Mouse (Mus musculus) A20 (cell line): ENCODE measurements around the gene Cachd1.

Experiments used
- DNase-seq: peaks from one replicate; pipeline ENCODE4 v3.0.0-alpha.2; 2011; ENCODE audit warnings: low read depth, low spot score

Cachd1 gene

DNA sequence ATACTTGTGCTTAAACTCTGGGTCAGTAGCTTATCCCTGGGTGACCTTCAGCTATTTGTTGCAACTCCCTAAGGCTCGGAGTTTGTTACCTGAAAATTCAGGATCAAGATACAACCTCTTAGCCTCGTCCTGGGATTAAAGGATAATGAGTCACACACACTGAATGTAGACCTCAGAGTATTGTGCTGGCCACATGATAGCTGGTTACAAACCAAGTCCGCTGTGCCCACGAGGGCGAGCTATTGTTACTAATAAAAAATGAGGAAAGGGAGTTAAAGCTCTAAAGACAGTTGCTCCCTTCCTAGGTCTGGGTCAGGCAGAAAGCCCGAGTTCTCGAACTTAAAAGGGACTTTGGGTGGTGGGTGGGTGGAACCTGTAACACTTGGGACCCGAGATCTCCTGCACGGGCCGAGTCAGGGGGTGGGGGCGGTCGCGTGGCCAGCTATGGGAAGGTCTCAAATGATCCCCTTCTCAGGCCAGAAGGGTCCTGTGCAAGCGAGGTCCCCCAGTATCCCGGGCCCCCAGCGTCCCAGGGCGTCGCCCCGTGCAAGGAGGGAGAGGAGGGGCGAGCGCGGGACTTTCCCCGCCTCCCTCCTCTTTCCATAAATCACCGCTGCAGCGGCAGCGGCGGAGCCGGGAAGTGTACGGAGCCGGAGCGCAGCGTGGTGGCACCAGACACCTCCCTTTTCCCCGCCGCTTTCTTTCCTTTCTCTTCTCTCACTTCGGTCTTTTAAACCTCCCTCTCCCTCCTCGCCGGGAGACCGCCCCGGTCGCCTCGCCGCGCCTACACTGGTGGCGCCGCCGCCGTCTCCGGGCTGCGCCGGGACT lies at the start of gene Cachd1:
Gene Cachd1, plus strand, starts transcription at position 633 of the 828 bp plus-strand sequence.
- DNase-seq, result no peak

DNA sequence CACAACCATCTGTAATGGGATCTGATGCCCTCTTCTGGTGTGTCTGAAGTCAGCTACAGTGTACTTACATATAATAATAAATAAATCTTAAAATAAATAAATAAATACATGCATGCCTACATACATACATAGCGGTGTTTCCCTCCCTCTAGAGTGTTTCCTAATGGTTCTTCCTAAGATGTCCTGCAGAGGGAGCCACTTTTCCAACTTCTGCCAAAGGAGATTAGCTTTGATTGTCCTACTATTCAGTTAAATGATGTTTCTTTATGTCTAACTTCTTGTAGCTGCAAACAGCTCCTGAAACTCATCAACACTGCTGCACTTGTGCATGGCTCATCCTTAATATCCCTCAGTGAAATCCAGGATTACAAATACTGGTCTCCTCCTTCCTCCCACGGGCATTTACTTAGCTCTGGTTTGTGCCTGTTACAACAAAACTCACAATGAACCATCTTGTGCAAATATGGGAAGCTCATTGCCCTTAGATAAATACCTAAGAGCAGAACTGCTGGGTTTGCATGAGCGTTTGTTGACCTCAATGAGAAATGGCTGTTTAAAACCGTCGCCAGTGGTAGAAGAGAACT lies 47.5 kb upstream of the Cachd1 start:
- DNase-seq, result no peak

DNA sequence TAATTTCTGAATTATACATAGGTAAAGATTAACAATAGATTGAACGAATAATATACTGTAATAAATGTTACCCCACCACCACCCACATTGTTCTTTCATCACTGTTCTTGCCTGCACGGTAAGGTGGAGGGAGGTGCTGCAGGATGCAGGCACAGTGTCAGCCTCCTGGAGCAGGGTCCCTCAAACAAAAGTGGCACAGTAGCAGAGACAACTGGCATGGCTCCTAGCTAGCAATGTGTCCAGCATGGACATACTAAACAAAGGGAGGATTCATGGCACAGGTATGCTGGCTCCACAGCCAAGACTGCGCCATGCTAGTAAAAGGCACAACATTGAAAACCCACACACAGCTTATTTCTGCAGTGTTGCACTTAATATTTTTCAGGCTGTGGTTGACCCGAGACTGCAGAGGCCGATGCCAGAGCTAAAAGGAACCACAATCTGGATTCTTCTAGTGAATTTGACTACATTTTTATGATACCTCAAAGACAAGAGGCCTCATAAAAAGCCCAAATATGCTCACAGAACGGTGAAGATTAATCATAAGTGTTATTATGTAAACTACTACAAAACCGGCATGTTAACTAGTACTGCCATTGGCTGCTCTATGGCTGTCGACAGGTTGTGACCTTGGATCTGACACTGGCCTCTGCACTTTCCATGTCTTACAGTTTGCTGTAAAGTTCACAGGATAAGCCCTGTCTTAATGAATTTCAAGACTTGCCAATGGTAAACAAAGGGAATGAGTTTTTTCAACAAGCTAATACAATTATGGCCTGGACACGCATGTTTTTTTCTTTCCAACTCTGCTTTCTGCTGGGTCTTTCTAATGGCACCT lies 41.2 kb upstream of the Cachd1 start:
- no peak for DNase-seq

DNA sequence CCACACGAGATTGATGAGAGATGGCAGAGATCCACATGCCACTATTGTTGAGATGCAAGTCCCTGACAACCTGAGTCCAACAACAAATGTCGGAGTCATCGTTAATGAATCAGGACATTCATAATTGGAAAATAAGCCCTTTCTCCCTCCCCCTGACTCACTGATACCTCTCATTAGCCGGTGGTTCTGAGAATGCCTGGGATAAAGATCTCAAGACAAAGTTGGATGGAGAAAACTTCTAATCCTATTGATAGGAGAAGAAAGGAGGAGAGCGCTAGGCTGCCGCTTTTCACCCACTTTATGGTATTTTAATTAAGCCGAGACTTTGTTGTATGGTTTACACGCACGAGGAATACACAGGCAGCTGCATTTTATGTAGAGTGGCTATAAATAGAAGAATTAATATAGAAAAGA lies 40.5 kb upstream of the Cachd1 start:
- DNase-seq, result no peak

DNA sequence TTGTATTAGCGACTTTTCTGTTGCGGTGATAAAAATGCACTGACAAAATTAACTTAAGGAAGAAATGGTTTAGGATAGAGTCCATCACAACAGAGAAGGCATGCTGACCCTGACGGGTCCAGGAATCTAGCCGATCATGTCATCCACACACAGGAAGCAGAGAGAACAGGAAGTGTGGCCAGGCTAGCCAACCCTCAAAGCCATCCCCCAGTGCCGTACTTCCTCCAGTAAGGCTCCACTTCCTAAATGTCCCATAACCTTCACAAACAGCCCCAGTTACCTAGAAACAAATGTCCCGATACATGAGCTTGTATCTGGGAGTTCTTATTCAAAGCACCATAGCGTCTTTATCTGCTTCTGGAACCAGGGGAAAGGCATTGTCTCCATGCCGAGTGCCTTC lies 32.9 kb upstream of the Cachd1 start:
- DNase-seq, result no peak

DNA sequence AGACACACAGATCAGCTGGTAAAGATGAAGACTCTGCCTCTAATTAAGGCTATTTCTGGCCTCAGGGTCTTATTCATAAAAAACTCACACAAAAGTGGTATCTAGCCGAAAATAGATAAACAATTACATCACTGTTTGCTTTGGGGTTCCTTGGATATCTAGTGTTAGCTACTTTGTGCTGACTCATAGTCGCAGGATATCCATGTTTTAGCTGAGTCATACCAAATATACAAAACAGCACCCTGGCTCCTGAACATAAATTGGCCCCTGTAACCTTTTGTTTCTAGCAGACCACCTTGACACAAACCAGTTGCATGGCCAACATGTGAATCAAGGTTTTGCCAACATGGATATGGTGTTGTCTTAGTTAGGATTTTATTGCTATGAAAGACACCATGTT lies 24.2 kb upstream of the Cachd1 start:
- no peak for DNase-seq

DNA sequence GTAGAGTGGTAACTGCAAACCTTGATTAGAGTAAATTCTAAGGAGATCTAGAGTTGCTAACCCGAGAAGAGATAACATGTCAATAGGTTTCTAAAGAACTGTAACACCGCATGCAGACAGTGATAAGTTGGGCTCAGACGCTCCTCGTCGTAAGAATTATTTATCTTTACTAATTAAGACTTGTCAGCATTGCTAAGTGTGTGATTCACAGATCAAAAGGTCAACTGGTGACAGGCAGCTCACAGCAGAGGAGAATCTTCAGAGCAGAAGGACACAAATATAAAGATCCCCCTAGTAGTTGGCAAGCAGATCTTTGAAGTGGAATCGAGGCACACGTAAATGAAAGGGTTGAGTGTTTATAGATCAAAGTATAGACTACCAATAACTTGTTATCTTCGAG lies 20.8 kb upstream of the Cachd1 start:
- no peak for DNase-seq

DNA sequence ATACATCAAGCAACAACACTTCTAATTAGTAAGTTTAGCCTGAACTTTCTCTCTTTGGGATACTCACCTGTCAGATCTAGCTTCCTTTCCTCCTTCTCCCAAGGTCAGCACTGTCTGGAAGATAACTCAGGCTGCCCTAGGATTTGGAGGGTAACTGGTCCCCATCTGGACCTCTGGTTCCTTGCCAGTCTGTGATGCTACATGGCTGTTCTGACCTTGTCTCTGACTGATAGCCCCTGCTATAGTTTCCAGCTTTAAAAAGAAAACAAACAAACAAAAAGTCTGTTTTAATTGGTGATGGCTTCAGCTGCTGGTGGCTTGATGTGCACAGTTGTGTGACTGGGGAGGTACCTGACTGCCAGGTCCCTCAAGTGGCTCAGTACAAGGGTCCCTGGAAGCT lies 20.0 kb upstream of the Cachd1 start:
- DNase-seq, result no peak

DNA sequence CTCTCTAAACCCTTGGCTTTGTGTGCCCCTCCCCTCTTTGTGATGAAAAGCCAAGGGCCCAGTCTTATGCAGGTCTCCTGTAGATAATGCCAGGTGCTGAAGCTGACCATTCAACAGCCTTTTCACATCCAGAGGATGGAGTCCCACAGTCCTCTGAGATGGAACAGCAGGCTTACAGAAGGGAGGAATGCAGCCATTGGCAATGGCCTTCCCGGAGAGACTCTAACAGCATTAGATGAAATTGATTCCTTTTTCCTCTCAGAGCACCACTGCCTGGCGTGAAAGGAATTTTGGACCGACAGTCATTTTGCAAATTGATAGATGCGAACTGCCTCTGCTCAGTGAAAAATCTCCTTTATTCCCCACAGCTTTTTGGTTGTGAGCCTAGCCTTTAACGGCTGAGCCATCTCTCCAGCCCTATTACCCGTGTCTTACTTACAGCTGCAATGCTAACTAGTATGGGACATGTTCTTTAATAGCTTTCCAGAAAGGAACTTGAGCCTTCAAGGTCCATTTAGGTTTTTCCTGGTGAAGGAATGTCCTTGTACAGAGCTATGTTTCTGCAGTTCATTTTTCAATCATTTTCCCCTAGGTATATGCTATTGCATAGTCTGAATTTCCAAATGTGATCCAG lies 18.1 kb upstream of the Cachd1 start:
- no peak for DNase-seq

DNA sequence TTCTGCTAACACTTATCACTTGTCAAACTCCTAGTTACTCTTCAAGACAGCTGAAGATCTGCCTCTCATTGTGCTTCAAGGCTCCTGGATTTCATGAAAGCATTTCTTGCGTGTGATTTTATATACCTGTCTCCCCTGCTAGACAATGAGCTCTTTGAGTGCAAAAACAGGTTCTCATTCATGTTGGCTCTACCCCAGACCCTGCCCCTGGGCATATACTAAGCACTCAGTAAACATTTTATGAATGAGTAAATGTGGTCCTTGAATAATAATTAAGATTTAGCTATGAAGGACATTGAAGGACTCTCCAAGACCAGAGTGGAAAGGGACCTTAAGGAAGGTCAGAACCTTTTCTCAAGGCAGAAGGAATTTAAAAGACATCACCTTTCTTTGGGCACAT lies 16.9 kb upstream of the Cachd1 start:
- DNase-seq, result no peak

DNA sequence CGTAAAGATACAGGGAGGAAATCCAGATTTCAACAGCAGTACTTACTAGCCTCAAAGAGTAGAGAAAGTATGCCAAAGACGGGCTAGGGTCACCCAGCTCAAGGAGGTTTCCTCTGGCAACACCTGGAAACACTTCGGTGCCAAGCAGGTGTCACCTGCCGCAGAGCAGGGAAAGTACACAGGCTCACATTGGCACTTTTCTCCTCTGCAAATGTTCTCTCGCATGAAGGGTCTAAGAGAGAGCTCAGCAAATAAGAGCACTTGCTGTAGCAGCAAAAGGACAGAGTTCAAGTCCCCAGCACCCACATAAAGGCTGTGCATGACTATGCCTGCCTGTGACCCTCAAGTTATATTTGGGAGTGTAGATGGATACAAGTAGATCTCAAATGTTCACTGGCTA lies 16.1 kb upstream of the Cachd1 start:
- no peak for DNase-seq

DNA sequence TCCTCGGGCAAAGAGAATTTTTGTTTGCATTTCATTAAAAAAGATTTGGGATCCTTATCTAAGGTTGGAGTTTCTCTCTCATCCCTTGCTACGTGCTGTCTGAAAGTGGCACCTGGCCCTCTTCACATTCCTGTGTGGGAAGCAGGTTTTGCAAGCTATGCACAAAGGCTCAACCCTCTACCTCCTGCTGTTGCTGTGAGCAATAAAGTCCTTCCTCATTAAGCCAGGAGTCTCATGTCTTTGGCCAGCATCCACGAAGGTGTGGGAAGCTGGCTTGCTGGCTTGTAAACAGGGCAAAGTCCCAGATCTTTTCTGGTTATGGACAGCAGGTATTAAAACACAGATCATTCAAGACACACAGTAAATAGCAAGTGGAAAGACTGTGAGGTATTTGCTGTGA lies 7.9 kb upstream of the Cachd1 start:
- DNase-seq, result no peak

DNA sequence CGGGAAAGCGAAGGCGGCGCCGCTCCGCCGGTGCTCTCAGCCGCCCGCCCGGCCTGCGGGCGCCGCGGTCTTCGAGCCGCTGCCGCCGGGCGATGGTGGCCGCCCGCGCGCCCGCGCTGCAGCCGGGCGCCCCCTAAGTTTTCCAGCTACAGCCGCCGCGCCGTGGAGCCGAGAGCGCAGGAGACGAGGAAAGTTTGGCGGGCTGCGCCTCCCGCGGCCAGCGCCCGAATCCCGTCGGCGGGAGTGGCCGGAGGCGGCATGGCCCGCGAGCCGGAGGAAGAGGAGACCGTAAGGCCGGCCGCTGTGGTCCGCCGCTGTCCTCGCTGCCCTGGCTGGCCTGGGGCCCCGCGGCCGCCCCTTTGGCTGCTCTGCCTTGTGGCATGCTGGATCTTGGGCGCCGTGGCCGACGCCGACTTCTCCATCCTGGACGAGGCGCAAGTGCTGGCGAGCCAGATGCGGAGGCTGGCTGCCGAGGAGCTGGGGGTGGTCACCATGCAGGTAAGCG lies 448 bp downstream of the Cachd1 start:
- no peak for DNase-seq

DNA sequence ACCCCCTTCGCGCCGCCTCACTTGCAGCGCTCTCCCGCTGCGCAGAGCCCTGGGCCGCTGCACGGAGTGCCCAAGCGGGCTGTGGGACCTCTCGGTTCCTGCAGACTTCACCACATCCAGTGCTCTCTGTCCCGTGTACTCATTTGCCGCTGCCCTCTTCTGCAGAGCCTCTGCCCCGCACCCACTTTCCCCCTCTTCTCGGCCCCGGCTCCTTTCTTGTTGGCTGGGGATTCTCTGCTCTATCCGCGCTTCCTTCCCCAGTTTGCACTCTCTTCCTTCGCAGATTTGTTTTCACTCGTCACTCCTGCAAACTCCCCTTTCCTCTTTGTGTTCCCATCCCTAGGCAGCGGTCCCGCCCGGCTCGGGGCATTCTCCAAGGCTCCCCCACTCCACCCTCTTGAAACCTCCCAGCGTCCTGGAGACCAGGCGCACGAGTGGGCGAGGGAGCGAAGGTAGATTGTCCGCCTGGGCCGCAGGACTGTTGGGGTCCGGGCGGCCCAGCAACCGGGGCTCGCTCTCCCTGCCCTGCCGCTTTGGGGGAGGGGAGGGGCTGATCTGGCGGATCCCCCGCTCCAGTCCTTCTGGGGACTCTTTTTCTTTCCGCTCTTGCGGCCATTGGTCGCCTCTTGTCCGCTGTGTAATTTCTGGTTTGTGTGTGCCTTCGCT lies 1.0 kb downstream of the Cachd1 start:
- DNase-seq, result no peak

DNA sequence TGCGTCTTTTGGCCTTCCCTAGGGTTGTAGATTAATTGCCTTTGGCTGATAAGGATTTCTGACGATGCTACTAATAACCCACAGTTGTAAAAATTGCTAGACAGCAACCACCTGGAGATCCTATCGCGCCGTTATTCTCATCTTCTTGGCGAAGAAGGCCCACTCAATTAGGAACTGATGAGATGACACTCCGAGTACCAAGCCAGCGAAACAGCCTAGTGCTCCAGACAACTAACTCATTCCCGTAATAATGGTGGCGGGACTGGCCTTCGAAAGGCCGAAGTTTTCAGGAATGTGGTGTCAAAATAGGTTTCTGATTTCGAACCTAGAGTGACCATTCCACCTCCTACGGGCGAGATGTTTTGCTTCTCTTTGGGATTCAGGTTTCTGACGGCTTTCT lies 1.6 kb downstream of the Cachd1 start:
- DNase-seq, result no peak

DNA sequence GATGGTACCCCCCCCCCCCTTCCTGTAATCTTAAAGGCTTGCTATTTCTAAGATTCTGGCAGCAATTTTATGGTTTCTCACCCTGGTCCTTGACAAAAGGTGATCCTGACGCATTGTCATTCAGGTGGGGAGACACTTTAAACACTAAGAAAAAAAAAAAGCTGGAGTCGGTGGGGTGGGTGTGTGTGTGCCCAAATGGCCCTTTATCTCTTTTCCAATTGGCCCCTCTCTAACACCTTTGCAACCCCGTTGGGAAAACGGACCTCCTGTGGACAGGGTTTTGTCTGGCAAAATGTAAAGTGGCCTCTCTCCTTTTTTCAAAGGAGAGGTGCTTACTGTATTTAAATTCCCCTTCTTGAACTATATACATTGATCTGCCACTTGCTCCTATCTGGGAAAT lies 2.5 kb downstream of the Cachd1 start:
- DNase-seq, result no peak

DNA sequence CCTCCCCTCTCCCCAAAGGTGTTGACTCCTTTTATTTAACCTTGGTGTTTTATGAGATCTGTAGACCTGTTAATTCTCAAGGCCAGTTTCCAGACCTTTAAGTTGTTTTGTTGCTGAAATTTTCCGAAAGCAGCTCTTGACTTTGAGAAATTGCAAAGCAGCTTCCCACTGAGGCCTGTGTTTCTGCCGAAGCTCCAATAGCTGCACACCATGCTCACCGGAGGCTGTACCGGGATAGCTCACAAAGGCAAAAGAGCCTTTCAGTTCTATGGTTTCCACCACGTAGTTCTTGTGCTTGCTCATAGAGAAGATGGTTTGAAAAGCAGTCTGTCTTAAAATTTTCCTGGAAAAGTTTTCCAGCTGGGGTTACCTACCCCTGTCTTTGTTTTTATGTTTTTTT lies 3.2 kb downstream of the Cachd1 start:
- no peak for DNase-seq

DNA sequence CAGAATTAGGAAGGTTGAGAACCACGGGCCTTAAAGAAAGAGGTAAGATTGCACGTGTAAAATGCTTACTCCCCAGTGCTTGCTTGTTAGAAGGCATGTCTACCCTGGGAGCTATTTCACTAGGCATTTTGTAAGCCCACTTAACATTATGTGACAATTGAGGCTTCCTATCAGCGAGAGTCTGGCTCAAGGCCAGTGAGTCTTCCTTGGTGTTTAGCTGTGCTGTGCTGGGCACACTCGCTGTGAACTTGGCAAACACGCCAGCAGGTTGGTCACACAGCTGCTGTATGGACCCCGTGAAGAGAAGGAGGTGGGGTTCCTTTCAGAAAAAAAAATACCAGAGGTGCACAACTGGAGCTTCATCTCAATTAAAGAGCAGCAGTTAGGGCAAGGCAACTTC lies 4.4 kb downstream of the Cachd1 start:
- DNase-seq, result no peak

DNA sequence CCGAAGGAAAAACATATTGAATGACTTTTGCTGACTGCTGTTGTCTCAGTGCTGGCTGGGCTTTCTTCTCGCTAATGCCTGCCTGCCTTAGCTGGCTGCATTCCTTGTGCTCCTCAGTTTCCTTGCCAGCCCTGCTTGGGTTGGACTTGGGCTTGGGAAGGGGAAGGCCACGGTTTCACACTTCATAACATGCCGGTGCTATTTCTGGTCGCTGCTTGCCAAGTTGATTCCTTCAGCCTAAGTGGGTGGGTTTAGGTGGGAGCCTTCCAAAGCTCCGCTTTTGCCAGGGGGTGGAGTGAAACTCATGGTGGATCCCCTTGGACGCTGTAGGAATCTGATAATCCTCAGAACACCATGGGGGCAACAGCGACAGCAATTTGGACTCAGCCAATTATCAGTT lies 5.9 kb downstream of the Cachd1 start:
- no peak for DNase-seq

DNA sequence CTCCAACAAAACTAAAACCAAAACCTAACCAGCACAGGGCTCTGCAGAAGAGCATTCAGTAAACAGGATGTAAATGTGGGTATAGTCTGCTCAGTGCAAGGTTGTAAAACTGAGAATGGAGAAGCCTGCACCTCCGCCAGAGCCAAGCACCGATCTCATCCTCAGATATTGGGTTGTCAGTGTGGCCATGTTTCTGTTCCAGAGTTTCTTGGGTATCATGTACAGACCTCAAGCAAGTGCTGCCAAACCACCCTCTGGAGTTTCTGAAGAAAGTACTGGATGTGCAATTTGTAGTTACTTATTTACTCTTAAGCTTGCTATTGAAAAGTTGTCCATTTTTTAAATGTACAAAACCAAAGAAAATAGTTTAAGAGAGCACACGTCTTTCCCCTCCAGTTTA lies 6.4 kb downstream of the Cachd1 start:
- DNase-seq, result no peak

DNA sequence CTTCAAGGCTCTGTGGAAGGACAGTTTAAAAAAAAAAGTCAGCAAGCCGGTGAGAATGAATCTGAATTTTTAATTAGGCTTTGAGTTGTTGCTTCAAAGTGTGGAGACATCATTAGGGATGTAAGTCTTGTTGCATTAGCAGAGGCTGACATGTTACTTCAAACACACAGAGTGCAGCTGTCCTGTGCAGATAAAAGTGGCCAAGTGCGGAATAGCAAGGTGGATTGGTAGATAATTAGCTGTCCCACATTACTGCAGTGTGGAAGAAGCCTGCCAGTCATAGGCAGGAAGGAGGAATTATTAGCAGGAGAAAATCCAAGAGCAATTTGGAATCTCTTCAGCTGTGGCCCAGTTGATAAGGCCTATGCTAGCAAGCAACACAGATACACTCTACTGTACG lies 10.7 kb downstream of the Cachd1 start:
- DNase-seq, result no peak
